Comparison of ENCODE assay signal across 8 mouse cellular contexts in genomic region chr19:42380321-42380980, GRCm38 (mm10). TPM values are rescaled to one million over a fixed set of nuclear protein-coding genes. Genes with fewer than 3 reads are reported as not detected.
DNase-seq lines count a peak whose midpoint lies in the region; ATAC-seq and TF ChIP-seq lines count a peak whose summit lies in the region.

No protein-coding gene starts in this region.

- intact Hi-C loops in left cerebral cortex, adult 2 months (cut with DNase I) = loop anchor here (1.0 kb wide), 1 partner anchor 51 kb away; the partner anchor contains the start of gene Crtac1

- H3K4me3 ChIP-seq in layer of hippocampus, adult 2 months = peak overlapping the region; percentile 26; the same call in 1 of the 2 replicates
- peak overlapping the region; percentile 36 for H3K4me3 ChIP-seq in forebrain, embryonic 11.5 days (ENCODE audit: low read depth, low read length)
- H3K4me3 ChIP-seq in left cerebral cortex, adult 2 months = no peak overlapping the region; the same call in 1 of the 2 replicates
- H3K4me3 ChIP-seq in neural tube, embryonic 15.5 days (replicated peaks) = 0 out of 2 replicates have a peak overlapping the region, but pooled peaks have one; percentile 9

- H3K4me1 ChIP-seq in forebrain, embryonic 11.5 days (replicated peaks; ENCODE audit: control insufficient read depth, insufficient read depth, low read length) = peaks cover 10% of the 10 kb centered on the region; the same call in 1 of the 2 replicates
- H3K4me1 ChIP-seq in neural tube, embryonic 15.5 days = peaks cover 46% of the 10 kb centered on the region

- peaks cover 6% of the 10 kb centered on the region; the same call in 1 of the 2 replicates for H3K27me3 ChIP-seq in forebrain, embryonic 11.5 days (ENCODE audit: control insufficient read depth, insufficient read depth, low read length)
- H3K27me3 ChIP-seq in neural tube, embryonic 15.5 days (replicated peaks) = no peaks in the 10 kb centered on the region; the same call in 1 of the 2 replicates

- 1% methylated on average over 26 of the region's 26 CpGs for WGBS in forebrain, embryonic 11.5 days
- 2% methylated on average over 24 of the region's 26 CpGs for WGBS in neural tube, embryonic 15.5 days

- H3K4me2 ChIP-seq in forebrain, embryonic 11.5 days (ENCODE audit: low read depth, low read length, severe bottlenecking) = peak overlapping the region; percentile 68
- H3K4me2 ChIP-seq in neural tube, embryonic 15.5 days = peak overlapping the region; percentile 54

- peak overlapping the region; percentile 57 for H3K9ac ChIP-seq in forebrain, embryonic 11.5 days (ENCODE audit: low read length)
- 0 out of 2 replicates have a peak overlapping the region, but pooled peaks have one; percentile 23 for H3K9ac ChIP-seq in neural tube, embryonic 15.5 days (replicated peaks)

- ATAC-seq in forebrain, embryonic 11.5 days (replicated peaks; ENCODE audit: low FRiP score) = peak; percentile 51
- peak; percentile 49 for ATAC-seq in neural tube, embryonic 15.5 days (ENCODE audit: low FRiP score)

- TF ChIP-seq CTCF in layer of hippocampus, adult 2 months (conservative IDR thresholded peaks at IDR 0.05) = no peak
- TF ChIP-seq CTCF in left cerebral cortex, adult 2 months (IDR thresholded peaks at IDR 0.05) = no peak

- no peaks in the 10 kb centered on the region for H3K9me3 ChIP-seq in forebrain, embryonic 11.5 days (ENCODE audit: control insufficient read depth, low read length)
- no peaks in the 10 kb centered on the region for H3K9me3 ChIP-seq in neural tube, embryonic 15.5 days (replicated peaks)

- H3K36me3 ChIP-seq in forebrain, embryonic 11.5 days (ENCODE audit: control insufficient read depth, insufficient read depth, low read length) = no peaks in the 10 kb centered on the region
- H3K36me3 ChIP-seq in neural tube, embryonic 15.5 days = no peaks in the 10 kb centered on the region

- DNase-seq in layer of hippocampus, adult 2 months (ENCODE audit: low spot score in 2 of 2) = peak; percentile 43
- DNase-seq in layer of hippocampus, postnatal 14 days (ENCODE audit: low spot score in 2 of 2) = no peak
- peak; percentile 75 for DNase-seq in forebrain, embryonic 11.5 days (ENCODE audit: low spot score)
- DNase-seq in left cerebral cortex, adult 2 months (ENCODE audit: extremely low spot score in 1 of 2, low spot score in 2 of 2) = peak; percentile 45 to 50
- DNase-seq in thymus, postnatal 0 days (ENCODE audit: low spot score) = no peak
- no peak for DNase-seq in ovary, adult 18-20 months (ENCODE audit: low spot score)
- DNase-seq in ovary, postnatal 14 days (ENCODE audit: low spot score) = no peak

- H3K27ac ChIP-seq in layer of hippocampus, adult 2 months = peak overlapping the region; percentile 79
- H3K27ac ChIP-seq in forebrain, embryonic 11.5 days (ENCODE audit: low read depth, low read length) = no peak overlapping the region
- H3K27ac ChIP-seq in left cerebral cortex, adult 2 months = peak overlapping the region; percentile 88
- H3K27ac ChIP-seq in neural tube, embryonic 15.5 days (replicated peaks) = peak overlapping the region; percentile 72

RNA-seq across cellular contexts. Expression of gene Crtac1, which starts 51.1 kb away (rescaled TPM):
- total RNA-seq in layer of hippocampus, adult 2 months (2021) = 100 to 1,000 TPM in 1 of 2 experiments, 10 to 100 TPM in 1; 83.8 to 104 TPM
- total RNA-seq in layer of hippocampus, postnatal 14 days (2021) = 10 to 100 TPM; 96.5 to 99.8 TPM
- 3.2 and 4.0 TPM in 2 replicates for polyA plus RNA-seq in forebrain, embryonic 11.5 days (2014; fragmentation: Nextera tagmentation; extraction: Ambion mirVana)
- 10 to 100 TPM; 62.9 to 72.8 TPM for total RNA-seq in left cerebral cortex, adult 2 months (2021)
- polyA plus RNA-seq in neural tube, embryonic 15.5 days (2015; fragmentation: Nextera tagmentation; extraction: Ambion mirVana) = 60.5 and 71.4 TPM in 2 replicates
- polyA plus RNA-seq in thymus, postnatal 0 days (2015; fragmentation: Nextera tagmentation; extraction: Ambion mirVana) = 0.53 and 0.87 TPM in 2 replicates

Comparison
In these comparisons a context has a peak if more than half of its experiments do, and no peak if none do; other contexts are left out.
1. DNase-seq: peak in layer of hippocampus, adult 2 months (2 of 2), forebrain, embryonic 11.5 days (single experiment) and left cerebral cortex, adult 2 months (2 of 2); none in layer of hippocampus, postnatal 14 days (0 of 2), thymus, postnatal 0 days (single experiment), ovary, adult 18-20 months (single experiment) and ovary, postnatal 14 days (single experiment).